Mouse (Mus musculus): ENCODE data around the gene Crhr1. TPM values are rescaled to one million over a fixed set of nuclear protein-coding genes. Genes with fewer than 3 reads are reported as not detected.

Gene Crhr1
- polyA plus RNA-seq, 1 experiment from 2014 or later: 0.16 TPM

DNA sequence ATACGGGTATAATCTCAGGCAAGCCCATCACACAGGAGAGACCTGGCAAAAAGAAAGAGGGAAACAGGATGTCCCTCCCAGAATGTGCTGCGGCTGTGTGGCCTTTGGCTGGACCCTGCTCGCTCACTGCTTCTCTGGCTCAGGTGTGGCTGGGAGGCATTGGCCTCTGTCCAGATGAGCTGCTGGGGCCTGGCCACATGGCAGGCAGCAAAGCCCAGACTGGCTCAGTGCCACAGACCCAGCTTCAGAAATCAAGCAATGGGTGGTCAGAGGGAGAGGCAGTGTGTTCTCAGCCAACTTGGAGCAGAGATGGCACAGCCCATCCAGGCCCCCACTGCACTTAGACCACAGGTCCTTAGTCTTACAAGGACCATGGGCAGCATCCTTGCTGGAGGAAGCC is 8.1 kb upstream of the Crhr1 start:
- Histone ChIP-seq H3K9me3 (ENCODE audit: control insufficient read depth, low read length) (no peaks in the 10 kb centered on the region), H3K4me2 (replicated peaks; ENCODE audit: low read depth, low read length) (no peak overlapping the region), H3K27ac (ENCODE audit: low read depth, low read length) (no peak overlapping the region), H3K9ac (ENCODE audit: low read depth, low read length) (no peak overlapping the region), H3K4me3 (ENCODE audit: low read length) (no peak overlapping the region), H3K36me3 (ENCODE audit: control insufficient read depth, insufficient read depth, low read length) (no peaks in the 10 kb centered on the region), H3K4me1 (ENCODE audit: control insufficient read depth, insufficient read depth, low read length) (no peaks in the 10 kb centered on the region), H3K27me3 (ENCODE audit: control insufficient read depth, insufficient read depth, low read length) (0 out of 2 replicates have a peak, but pooled peaks cover 2% of the 10 kb centered on the region)
- ATAC-seq (ENCODE audit: low FRiP score, low TSS enrichment): no peak
- 82% methylated on average over 3 of the region's 3 CpGs for WGBS

DNA sequence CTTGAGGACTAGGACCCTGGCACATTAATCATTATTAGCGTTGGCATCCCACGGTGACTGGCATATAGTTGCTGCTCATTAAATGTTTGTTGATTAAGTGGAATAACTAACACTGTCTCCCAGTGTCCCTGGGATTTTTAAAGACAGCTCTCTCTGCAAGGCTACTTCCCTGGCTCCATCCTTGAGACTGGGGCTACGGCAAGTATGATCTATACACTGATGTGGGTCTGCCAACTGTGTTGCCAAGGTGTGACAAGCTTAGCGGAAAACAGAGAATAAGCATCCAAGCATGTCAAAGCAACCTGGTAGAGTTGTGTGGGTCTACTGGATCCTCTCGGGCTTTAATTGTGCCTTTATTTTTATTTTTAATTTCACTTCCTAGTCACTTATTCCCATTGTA is 3.2 kb upstream of the Crhr1 start:
- Histone ChIP-seq H3K27me3 (ENCODE audit: control insufficient read depth, insufficient read depth, low read length) (peaks cover 43% of the 10 kb centered on the region), H3K27ac (ENCODE audit: low read depth, low read length) (no peak overlapping the region), H3K4me2 (replicated peaks; ENCODE audit: low read depth, low read length) (no peak overlapping the region), H3K4me1 (ENCODE audit: control insufficient read depth, insufficient read depth, low read length) (peaks cover 11% of the 10 kb centered on the region; the same call in 1 of the 2 replicates), H3K4me3 (ENCODE audit: low read length) (no peak overlapping the region), H3K36me3 (ENCODE audit: control insufficient read depth, insufficient read depth, low read length) (no peaks in the 10 kb centered on the region), H3K9ac (ENCODE audit: low read depth, low read length) (no peak overlapping the region), H3K9me3 (ENCODE audit: control insufficient read depth, low read length) (no peaks in the 10 kb centered on the region)
- 81% methylated on average over 5 of the region's 5 CpGs for WGBS
- ATAC-seq (ENCODE audit: low FRiP score, low TSS enrichment): no peak

DNA sequence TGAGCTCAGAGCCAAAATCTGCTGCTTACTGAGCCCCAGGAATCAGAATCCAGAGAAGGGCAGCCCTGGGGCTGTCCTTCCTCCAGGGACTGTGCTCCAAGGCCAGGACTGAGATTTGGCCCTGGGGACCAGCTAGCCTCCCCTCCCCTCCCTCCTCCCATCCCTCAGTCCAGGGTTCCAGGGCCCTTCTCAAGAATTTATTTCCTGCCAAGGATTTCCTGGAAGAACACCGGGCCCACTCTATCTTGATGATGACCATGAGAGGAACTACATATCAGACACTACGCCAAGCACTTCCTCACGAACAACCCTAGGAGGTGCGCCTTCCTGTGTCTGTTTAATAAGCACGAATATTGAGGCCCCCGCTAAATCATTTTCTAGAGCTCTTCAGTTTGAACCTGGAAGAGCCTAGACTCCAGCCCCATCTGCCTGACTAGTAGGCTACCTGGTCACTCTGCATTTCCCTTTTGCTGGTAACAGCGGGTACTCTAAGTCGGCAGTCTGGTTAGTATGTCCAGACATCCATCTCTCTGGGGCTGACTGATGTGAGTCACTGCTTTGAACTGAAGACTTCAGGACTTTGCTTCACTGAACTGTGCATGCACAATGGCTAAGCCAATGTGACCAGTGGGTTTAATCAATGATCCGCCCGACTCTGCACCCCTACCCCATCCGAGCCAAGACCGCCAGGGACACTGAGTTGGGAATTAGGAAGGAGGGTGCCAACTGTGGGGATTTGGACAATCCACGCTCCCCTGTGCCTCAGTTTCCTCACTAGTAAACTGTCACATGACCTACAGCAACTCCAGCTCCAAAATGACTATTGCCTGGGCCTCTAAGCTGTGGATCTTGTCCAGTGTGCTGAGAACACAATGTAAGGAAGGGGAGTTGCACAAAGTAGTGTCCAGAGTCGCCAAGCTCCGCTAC is 1.7 kb upstream of the Crhr1 start:
- WGBS: 69% methylated on average over 15 of the region's 15 CpGs
- H3K4me3 ChIP-seq (ENCODE audit: low read length): no peak overlapping the region; the same call in 1 of the 2 replicates
- H3K9ac ChIP-seq (ENCODE audit: low read depth, low read length): no peak overlapping the region
- peak; percentile 7; the same call in 1 of the 2 replicates for ATAC-seq (ENCODE audit: low FRiP score, low TSS enrichment)
- no peaks in the 10 kb centered on the region for H3K36me3 ChIP-seq (ENCODE audit: control insufficient read depth, insufficient read depth, low read length)
- H3K4me2 ChIP-seq (replicated peaks; ENCODE audit: low read depth, low read length): no peak overlapping the region
- no peak overlapping the region for H3K27ac ChIP-seq (ENCODE audit: low read depth, low read length)
- peaks cover 11% of the 10 kb centered on the region; the same call in 1 of the 2 replicates for H3K4me1 ChIP-seq (ENCODE audit: control insufficient read depth, insufficient read depth, low read length)
- peaks cover 57% of the 10 kb centered on the region for H3K27me3 ChIP-seq (ENCODE audit: control insufficient read depth, insufficient read depth, low read length)
- H3K9me3 ChIP-seq (ENCODE audit: control insufficient read depth, low read length): no peaks in the 10 kb centered on the region

DNA sequence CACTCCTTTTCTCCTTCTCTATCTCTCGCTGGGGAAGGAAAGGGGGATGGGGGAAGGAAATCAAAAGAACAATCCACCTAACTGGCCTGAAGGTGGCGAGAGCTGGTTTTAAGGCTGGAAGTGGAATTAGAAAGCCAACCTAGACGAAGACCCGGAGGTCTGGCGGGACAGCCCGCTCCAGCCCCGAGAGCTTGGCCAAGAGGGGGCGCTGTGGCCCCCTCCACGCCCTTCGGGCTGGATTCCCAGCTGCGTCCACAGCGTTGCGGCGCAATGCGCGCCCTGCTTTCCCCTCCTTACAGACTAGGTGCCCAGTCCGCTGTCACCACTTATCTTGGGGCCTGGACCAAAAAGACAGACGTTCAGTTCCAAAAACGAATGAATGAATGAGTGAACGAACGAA is 899 bp upstream of the Crhr1 start:
- H3K9me3 ChIP-seq (ENCODE audit: control insufficient read depth, low read length): no peaks in the 10 kb centered on the region
- H3K9ac ChIP-seq (ENCODE audit: low read depth, low read length): no peak overlapping the region
- no peaks in the 10 kb centered on the region for H3K36me3 ChIP-seq (ENCODE audit: control insufficient read depth, insufficient read depth, low read length)
- H3K4me2 ChIP-seq (replicated peaks; ENCODE audit: low read depth, low read length): peak overlapping the region; percentile 93
- peaks cover 64% of the 10 kb centered on the region for H3K27me3 ChIP-seq (ENCODE audit: control insufficient read depth, insufficient read depth, low read length)
- H3K27ac ChIP-seq (ENCODE audit: low read depth, low read length): no peak overlapping the region
- ATAC-seq (ENCODE audit: low FRiP score, low TSS enrichment): 0 out of 2 replicates have a peak, but pooled peaks have one; percentile 48
- peaks cover 11% of the 10 kb centered on the region; the same call in 1 of the 2 replicates for H3K4me1 ChIP-seq (ENCODE audit: control insufficient read depth, insufficient read depth, low read length)
- peak overlapping the region; percentile 59 for H3K4me3 ChIP-seq (ENCODE audit: low read length)
- WGBS: under 1% methylated on average over 21 of the region's 21 CpGs

DNA sequence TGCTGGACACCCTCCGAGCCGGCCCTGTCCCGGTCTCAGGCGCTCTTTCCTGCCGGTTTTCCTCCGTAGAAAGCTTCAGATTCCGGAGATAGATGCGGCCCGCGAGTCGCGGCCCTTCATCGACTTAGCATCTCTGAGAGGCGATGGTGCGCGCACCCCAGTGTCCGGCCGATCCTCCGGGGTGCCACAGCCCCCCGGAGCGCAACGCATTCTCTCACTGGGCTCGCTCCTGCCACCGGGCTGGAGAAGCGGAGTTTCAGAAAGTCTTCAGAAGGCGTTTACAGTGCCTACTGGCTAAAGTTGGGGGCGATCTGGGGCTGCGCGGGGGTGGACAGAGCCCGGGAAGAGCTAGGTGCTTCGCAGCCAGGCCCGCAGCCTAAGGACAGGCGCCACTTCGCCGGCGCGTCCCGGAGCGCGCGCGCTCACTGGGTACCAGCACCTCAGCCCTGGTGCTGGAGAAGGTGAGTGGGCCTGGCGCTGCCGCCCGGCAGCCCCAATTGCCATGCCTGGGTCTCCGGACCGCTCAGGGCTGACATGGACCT is 858 bp downstream of the Crhr1 start:
- H3K4me1 ChIP-seq (ENCODE audit: control insufficient read depth, insufficient read depth, low read length): peaks cover 11% of the 10 kb centered on the region; the same call in 1 of the 2 replicates
- no peaks in the 10 kb centered on the region for H3K9me3 ChIP-seq (ENCODE audit: control insufficient read depth, low read length)
- no peak overlapping the region for H3K9ac ChIP-seq (ENCODE audit: low read depth, low read length)
- WGBS: under 1% methylated on average over 47 of the region's 47 CpGs
- peak overlapping the region; percentile 59 for H3K4me3 ChIP-seq (ENCODE audit: low read length)
- no peak for ATAC-seq (ENCODE audit: low FRiP score, low TSS enrichment)
- no peaks in the 10 kb centered on the region for H3K36me3 ChIP-seq (ENCODE audit: control insufficient read depth, insufficient read depth, low read length)
- H3K27ac ChIP-seq (ENCODE audit: low read depth, low read length): no peak overlapping the region
- H3K27me3 ChIP-seq (ENCODE audit: control insufficient read depth, insufficient read depth, low read length): peaks cover 65% of the 10 kb centered on the region
- peak overlapping the region; percentile 93 for H3K4me2 ChIP-seq (replicated peaks; ENCODE audit: low read depth, low read length)

DNA sequence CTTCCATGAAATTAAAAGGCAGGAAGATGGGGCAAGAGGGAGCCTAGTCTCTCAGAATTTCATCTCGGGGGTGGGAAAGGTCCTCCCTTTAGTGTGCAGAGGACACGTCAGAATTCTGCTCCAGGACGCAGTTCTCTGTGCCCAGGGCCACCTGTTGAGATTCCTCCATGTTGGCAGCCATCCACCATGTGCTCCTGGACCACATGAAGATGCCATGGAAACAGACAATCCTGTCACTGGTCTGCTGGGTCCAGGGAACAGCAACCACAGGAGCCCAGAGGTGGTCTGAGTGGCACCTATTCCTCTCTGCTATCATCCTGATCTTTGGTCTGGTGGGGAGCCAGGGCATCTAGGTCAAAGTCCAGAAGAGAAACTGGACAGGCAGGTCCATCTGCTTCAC is 6.3 kb downstream of the Crhr1 start:
- Histone ChIP-seq H3K9ac (ENCODE audit: low read depth, low read length) (no peak overlapping the region), H3K4me2 (replicated peaks; ENCODE audit: low read depth, low read length) (no peak overlapping the region), H3K4me1 (ENCODE audit: control insufficient read depth, insufficient read depth, low read length) (no peaks in the 10 kb centered on the region), H3K27me3 (ENCODE audit: control insufficient read depth, insufficient read depth, low read length) (peaks cover 27% of the 10 kb centered on the region), H3K9me3 (ENCODE audit: control insufficient read depth, low read length) (no peaks in the 10 kb centered on the region), H3K27ac (ENCODE audit: low read depth, low read length) (no peak overlapping the region), H3K4me3 (ENCODE audit: low read length) (no peak overlapping the region), H3K36me3 (ENCODE audit: control insufficient read depth, insufficient read depth, low read length) (no peaks in the 10 kb centered on the region)
- ATAC-seq (ENCODE audit: low FRiP score, low TSS enrichment): no peak
- WGBS: 73% methylated on average over 3 of the region's 3 CpGs

DNA sequence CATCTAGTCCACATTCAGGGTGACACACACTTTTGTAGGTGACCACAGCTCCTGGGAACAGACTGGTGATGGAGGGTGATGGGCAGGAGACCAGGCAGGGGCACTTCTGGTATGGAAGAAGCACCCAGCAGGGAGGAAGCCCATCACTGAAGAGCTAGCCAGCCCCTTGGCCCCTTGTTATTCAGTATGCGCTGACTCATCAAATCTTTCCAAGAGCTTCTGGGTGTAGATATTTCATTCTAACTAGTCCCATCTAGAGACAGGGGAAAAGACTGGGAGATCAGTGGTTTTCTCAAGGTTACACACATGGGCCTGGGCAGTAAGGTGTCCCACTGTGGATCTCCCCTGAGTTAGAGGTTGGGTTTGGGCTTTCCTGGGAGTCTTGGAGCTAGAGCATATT is 12.3 kb downstream of the Crhr1 start:
- Histone ChIP-seq H3K4me3 (ENCODE audit: low read length) (no peak overlapping the region), H3K27ac (ENCODE audit: low read depth, low read length) (no peak overlapping the region), H3K27me3 (ENCODE audit: control insufficient read depth, insufficient read depth, low read length) (no peaks in the 10 kb centered on the region; the same call in 1 of the 2 replicates), H3K4me2 (replicated peaks; ENCODE audit: low read depth, low read length) (no peak overlapping the region), H3K4me1 (ENCODE audit: control insufficient read depth, insufficient read depth, low read length) (no peaks in the 10 kb centered on the region), H3K9ac (ENCODE audit: low read depth, low read length) (no peak overlapping the region), H3K9me3 (ENCODE audit: control insufficient read depth, low read length) (no peaks in the 10 kb centered on the region), H3K36me3 (ENCODE audit: control insufficient read depth, insufficient read depth, low read length) (no peaks in the 10 kb centered on the region)
- no peak for ATAC-seq (ENCODE audit: low FRiP score, low TSS enrichment)
- WGBS: 92% methylated on average over 1 of the region's 1 CpGs

DNA sequence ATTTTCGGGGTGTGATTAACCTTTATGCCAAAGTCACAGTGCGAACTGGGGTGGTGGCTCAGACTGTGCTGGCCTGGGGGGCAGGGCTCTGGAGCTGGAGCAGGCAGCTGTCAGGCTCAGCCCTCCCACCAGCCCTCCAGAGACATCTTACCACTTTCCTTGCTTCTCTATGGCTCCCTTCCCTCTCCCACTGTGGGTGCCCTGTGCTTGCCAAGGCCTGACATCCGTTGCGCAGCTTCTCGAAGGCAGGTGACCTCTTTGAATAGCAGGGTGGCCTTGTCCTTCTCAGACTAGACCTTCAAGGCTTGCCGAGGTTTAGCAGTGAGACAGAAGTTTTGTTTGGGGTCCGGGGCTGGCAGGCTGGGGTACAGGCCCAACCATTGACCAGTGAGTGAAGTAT is 16.1 kb downstream of the Crhr1 start:
- Histone ChIP-seq H3K9me3 (ENCODE audit: control insufficient read depth, low read length) (no peaks in the 10 kb centered on the region), H3K4me3 (ENCODE audit: low read length) (no peak overlapping the region), H3K36me3 (ENCODE audit: control insufficient read depth, insufficient read depth, low read length) (no peaks in the 10 kb centered on the region), H3K27ac (ENCODE audit: low read depth, low read length) (no peak overlapping the region), H3K9ac (ENCODE audit: low read depth, low read length) (no peak overlapping the region), H3K27me3 (ENCODE audit: control insufficient read depth, insufficient read depth, low read length) (no peaks in the 10 kb centered on the region), H3K4me2 (replicated peaks; ENCODE audit: low read depth, low read length) (no peak overlapping the region), H3K4me1 (ENCODE audit: control insufficient read depth, insufficient read depth, low read length) (no peaks in the 10 kb centered on the region)
- ATAC-seq (ENCODE audit: low FRiP score, low TSS enrichment): no peak
- 77% methylated on average over 7 of the region's 7 CpGs for WGBS

DNA sequence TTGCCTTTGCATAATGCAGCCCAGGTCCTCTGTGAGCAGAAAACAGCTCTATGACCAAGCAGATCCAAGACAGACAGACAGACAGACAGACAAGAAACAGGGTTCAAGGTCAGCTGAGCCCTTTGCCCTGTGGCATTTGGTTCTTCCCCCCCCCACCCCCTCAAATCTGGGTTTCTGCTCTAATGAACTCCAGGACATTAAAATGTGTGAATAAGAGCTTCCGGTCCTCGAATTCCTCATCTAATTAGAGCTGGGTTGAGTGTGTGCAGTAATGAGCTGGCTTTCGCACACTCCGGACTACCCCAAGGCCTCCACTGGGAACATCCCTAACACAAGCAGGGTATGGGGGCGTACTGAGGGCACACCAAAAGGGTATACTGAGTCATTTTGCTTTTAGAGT is 18.3 kb downstream of the Crhr1 start:
- no peak for ATAC-seq (ENCODE audit: low FRiP score, low TSS enrichment)
- WGBS: 68% methylated on average over 5 of the region's 5 CpGs
- no peaks in the 10 kb centered on the region for H3K9me3 ChIP-seq (ENCODE audit: control insufficient read depth, low read length)
- H3K4me3 ChIP-seq (ENCODE audit: low read length): no peak overlapping the region
- H3K4me2 ChIP-seq (replicated peaks; ENCODE audit: low read depth, low read length): no peak overlapping the region
- H3K4me1 ChIP-seq (ENCODE audit: control insufficient read depth, insufficient read depth, low read length): no peaks in the 10 kb centered on the region
- no peaks in the 10 kb centered on the region for H3K27me3 ChIP-seq (ENCODE audit: control insufficient read depth, insufficient read depth, low read length)
- no peak overlapping the region for H3K9ac ChIP-seq (ENCODE audit: low read depth, low read length)
- H3K36me3 ChIP-seq (ENCODE audit: control insufficient read depth, insufficient read depth, low read length): no peaks in the 10 kb centered on the region
- H3K27ac ChIP-seq (ENCODE audit: low read depth, low read length): no peak overlapping the region
